Mouse (Mus musculus) mature B cell (primary cell): ENCODE measurements around the gene Spink2.
"Not testable (repeated sequence)": the region's sequence is repeated elsewhere in the genome, so short reads cannot be mapped to it uniquely, and the experiment has no call there.

Experiments used
- in situ Hi-C: fragments of 300-500 bp; cut with MboI; formaldehyde crosslinking; loops from 2 replicates; pipeline ENCODE4 v1.14.3; 2019

Gene Spink2

DNA sequence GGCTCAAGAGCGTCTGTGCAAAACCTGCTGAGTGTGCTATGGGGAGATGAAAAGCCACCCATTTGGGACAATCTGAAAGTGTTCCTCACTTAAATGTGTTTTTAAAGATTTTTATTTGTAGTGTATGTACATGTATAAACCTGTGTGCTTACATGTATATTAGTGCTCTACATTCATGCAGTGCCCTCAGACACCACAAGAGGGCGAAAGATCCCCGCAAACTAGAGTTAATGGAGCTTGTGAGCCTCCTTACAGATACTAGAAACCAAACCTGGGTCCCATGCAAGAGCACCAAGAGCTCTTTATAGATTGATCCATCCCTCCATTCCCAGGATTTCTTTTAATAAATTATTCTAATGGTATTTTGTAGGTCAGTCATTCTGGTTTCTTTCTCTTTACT lies 17.3 kb downstream of the Spink2 start:
- in situ Hi-C loops, result no loop called here

DNA sequence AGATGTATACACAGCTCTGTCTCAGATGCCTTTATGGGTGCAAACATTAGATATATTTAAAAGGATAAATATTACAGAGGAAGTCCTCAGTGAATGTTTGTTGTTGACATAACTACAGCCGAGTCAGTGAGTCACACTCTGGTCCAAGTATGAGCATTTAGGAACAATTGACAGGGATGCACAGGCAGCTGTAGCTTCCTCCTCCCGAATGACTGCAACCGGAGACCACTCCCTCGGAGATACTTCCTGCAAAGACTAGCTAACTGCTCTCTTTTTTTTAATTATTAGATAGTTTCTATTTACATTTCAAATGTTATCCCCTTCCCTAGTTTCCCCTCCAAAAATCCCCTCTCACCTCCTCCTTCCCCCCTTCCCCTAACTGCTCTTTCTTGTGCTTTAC lies 18.0 kb downstream of the Spink2 start:
- in situ Hi-C loops, result no loop called here

DNA sequence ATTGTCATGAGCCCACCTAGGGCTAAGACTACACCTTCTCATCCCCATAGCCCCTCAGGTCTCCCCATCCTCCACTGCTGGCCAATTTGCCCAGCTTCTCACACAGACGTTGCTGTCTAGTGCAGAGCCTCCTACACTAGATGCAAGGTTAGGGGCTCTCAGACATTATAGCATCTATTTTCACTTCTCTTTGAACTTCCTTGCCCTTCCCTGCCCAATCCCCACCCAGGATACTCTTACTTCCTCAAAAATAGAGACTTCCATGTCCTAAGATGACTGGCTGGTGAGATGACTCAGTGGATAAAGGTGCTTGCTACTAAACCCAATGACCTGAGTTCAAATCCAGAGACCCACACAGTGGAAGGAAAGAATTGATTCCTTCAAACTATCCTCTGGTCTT lies 19.6 kb downstream of the Spink2 start:
- in situ Hi-C loops, result no loop called here

DNA sequence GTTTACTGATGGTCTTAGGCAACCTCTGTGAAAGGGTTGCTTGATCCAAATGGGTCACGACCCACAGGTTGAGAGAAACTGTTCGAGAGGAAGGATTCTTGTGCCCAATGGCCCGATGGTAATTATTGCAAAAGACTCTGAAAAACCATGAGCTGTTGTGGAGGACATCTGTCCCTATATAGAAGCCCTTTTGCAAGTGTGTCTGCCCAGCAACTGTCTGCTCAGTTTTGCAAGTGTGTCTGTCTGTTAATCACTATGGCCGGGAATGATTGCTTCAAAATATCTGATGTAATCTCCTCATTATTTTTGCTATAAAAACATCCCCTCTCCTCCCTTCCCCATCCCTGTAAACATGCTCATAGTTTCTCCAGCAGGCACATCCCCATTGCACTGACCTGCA lies 20.2 kb downstream of the Spink2 start:
- in situ Hi-C loops, result no loop called here

DNA sequence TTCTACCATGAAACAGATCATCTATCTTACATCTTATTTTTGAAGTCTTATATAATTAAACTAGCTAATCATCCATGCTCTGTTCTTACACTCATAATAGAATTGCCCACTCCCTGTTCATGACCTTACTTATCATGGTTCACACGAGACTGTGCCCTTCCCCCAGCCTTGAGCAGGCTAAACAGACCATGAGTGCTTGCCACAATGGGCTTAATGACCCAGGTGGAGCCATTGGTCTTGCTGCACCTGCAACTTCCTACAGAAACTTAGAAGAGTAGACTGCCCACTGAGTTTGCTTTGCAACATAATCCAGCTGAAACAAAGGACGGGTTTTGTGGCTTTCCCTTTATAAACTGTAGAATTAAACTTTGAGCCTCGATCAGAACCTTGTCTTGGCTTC lies 22.5 kb downstream of the Spink2 start:
- in situ Hi-C loops, result no loop called here

DNA sequence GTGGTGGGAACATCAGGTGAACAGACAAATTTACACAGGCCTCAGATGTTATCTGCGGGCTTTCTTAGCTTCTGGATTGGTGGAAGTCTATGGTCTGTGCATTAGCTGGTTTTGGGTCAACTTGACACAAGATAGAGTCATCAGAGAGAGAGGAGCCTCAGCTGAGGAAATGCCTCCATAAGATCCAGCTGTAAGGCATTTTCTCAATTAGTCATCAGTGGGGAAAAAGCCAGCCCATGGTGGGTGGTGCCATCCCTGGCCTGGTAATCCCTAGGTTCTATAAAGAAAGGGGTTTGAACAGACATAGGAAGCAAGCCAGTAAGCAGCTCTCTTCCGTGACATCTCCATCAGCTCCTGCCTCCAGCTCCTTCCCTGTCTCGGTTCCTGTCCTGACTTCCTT lies 25.9 kb downstream of the Spink2 start:
- in situ Hi-C loops, result no loop called here

DNA sequence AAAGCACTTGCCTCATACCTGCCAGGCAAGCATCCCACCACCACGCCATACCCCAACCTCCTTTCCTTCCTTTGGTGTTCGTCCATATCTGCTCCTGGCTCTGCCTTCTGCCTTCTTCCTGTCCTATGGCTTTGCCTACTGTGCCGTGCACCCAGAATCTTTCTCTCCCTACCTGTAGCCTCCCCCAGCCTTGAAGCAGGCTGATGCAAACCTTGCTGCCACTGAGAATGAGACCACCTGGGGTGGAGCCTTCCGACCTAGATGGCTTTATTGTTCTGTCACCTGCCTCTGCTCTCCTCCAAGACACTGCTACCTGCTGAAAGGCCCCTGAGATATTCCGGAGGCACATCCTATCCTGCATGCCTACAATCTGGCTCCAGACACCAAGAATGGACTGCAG lies 27.4 kb downstream of the Spink2 start:
- in situ Hi-C loops, result not testable (repeated sequence)

DNA sequence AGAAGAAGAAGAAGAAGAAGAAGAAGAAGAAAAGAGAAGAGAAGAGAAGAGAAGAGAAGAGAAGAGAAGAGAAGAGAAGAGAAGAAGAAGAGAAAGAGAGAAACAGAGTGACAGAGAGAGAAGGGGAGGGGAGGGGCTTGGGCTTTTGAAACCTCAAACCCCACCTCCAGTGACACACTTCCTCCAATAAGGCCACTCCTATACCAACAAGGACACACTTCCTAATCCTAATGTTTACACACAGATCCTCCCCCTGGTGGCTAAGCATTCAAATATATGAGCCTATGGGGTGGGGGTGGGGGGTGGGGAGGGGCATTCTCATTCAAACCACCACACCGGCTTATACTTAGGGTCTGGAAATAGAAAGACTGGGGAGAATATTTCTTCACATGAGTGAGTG lies 27.9 kb downstream of the Spink2 start:
- in situ Hi-C loops, result no loop called here

DNA sequence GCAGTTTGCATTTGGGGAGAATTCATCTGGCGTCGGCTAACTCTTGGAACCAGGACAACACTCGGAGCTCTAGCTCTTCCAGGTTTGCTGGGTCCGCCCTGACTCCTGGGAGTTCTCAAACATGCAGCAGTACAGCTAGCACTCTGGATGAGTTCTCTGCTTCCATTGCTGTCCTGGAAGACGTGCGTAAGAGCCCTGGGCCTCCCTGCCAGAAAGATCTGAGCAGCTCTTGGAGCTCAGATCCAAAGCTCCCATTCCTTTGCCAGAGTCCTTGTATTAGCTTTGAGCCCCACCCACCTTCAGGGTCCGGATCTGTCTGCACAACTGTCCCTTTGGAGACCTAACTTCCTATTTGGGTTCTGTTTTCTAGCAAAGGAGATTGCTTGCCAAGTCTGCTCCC lies 29.8 kb downstream of the Spink2 start:
- in situ Hi-C loops, result no loop called here

DNA sequence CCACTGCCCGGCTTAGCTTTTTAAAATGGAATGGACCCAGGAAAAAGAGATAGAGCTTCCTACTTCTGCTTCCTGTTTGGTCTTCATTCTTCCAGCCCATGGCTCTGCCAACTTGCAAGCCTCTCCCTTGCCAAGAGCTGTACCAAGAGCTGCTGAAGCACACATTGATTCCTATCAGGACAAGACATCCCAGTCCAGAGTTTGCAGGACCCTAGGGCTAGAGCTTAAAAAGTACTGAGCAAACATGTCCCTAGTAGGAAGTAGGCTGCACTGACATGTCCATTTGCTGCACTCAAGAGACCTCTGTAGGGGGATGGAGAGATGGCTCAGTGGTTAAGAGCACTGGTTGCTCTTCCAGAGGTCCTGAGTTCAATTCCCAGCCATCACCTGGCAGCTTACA lies 32.3 kb downstream of the Spink2 start:
- in situ Hi-C loops, result no loop called here

DNA sequence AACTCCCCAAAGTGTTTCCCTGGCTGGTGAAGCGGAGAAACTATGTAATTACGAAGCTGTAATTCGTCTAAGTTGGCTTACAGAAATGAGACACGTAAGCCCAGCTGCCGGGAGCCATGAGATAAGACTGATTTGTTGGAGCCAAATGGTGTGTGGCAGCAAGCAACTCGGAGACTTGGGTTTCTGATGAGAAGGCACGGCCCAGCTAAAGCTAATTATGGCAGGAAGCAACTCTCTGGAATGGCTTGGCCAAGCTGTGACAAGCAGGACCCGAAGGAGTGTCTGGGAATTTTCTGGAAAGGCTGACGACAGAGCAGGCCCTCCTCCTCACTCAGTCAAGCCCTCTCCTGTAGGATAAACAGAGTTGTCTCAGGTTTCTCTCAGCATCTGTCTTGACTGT lies 33.3 kb downstream of the Spink2 start:
- in situ Hi-C loops, result no loop called here

DNA sequence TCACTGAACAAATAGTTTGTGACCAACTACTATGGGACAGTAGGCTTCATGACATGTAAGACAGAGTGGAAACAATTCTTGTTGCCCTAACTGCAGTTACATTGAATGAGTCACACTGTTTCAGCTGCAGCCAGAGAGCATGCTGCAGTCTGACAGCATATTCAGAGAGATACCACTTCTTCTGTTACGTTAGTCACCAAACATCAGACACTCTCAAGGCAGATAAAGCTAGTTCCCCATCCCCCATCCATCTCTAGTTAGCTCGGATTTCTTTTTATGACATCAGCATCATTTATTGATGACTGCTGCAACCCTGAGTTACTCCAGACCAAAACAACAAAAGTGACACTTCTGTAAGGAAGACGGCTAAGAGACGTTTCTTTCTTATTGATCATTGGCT lies 36.5 kb downstream of the Spink2 start:
- in situ Hi-C loops, result no loop called here

DNA sequence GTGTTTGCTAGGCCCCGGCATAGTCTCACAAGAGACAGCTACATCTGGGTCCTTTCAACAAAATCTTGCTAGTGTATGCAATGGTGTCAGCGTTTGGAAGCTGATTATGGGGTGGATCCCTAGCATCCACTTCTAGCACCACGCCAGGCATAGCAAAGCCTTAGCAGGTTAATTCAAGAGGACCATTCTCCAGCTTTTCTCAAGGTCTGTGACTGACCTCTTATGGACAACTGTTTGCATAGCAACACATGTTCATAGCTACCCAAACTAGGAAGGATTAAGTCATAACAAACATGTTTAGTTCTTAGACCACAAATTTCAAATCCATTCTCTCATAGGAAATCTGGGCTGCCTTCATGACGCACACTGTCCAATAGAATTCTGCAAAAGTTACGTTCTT lies 40.7 kb downstream of the Spink2 start:
- in situ Hi-C loops, result no loop called here

DNA sequence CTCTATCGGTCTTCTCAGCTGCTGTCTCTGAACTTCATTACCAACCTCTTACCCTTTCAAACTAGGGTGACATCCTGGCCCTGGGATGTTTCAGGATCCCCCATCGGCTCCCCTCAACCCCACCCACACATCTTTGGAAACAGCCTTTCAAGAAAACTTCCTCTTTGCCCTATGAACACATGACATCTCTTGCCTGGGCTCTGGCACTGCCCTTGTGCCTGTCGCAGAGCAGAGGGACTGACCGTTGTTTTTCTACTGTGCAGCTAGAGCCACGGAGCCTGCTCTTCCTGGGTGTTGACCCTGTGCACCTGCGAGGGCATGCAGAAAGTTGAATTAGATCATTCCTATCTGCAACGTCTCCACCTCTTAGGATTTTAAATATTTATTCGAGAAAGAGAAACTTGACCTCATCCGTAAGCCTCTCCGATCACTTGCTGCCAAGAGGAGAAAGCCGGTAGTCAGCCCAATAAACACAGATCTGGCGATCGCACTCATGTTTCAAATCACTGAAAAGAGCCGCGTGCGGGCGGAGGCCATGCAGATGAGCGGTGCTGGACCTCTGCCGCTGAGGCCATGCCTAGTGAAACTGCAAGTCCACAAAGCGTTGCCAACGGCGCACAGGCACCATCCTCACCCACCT lies 43.8 kb downstream of the Spink2 start:
- in situ Hi-C loops, result no loop called here

DNA sequence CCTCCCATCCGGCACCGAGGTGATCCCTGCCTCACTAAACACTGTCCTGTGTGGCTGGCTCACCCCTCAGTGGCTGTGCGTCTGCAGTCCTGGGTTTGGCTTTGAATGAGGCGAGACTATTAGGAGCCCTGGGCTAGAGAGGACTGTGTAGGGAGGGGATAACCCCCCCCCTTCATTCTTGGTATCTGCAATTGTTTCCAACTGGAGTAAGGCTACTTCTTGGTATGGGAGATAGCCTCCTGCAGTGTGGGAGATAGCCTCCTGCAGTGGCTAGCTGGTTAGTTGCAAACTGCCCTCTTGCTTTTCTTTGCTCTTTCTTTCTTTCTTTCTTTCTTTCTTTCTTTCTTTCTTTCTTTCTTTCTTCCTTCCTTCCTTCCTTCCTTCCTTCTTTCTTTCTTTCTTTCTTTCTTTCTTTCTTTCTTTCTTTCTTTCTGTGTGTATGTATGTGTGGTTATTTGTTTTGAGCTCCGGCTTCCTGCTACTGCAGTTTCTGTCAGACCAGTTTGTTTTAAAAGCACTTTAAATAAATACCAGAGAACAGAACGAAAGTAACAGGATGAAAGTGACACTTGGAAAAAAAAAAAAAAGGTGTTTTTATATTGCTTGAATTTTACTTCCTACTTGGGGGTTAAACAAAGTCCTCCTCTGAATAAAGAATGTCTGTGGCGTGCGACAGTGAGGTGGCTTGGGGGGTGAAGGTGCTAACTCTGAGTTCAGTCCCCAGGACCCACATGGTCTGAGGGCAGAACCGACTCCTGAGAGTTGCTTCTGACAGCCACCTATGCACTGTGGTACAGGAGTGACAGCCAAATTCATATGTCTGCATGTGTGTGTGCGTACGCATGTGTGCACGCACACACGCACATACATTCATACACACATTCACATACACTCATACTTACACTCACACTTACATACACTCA lies 45.3 kb downstream of the Spink2 start:
- in situ Hi-C loops, result no loop called here

DNA sequence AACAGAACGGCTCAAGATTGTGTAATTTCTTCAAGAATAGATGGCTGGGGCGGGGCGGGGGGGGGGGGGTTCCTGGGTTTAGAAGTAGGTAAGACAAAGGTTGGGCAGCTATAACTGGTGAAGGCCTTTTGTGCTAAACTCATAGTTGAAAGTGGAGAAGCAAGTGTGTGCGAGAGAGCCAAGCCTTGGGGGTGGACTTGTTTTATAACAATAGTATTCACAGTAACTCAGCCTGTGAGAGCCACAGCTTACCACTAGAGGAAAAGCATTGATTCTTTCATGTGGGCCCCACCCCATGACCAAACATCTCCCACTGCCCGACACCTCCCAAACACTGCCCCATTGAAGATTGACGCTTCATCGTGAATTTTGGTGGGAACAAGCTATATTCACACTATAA lies 47.7 kb downstream of the Spink2 start:
- in situ Hi-C loops, result no loop called here

DNA sequence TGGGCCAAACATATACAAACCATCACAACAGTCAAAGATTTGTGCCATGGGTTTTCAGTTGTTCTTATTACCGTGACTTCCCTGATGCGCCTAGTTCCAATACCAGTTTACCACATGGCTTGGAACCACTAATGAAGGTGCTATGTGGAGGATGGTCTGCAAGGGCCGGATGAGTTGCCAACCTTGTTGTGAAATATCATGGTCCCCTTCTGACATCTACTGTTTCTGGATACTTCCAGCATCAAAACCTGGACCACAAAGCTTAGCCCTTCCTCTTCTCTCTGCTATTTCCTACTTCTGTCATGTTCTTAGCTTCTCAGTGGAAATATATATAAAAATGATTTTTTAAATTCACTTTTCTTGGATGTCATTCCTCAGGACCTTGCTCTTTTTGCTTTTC lies 48.7 kb downstream of the Spink2 start:
- in situ Hi-C loops, result no loop called here

DNA sequence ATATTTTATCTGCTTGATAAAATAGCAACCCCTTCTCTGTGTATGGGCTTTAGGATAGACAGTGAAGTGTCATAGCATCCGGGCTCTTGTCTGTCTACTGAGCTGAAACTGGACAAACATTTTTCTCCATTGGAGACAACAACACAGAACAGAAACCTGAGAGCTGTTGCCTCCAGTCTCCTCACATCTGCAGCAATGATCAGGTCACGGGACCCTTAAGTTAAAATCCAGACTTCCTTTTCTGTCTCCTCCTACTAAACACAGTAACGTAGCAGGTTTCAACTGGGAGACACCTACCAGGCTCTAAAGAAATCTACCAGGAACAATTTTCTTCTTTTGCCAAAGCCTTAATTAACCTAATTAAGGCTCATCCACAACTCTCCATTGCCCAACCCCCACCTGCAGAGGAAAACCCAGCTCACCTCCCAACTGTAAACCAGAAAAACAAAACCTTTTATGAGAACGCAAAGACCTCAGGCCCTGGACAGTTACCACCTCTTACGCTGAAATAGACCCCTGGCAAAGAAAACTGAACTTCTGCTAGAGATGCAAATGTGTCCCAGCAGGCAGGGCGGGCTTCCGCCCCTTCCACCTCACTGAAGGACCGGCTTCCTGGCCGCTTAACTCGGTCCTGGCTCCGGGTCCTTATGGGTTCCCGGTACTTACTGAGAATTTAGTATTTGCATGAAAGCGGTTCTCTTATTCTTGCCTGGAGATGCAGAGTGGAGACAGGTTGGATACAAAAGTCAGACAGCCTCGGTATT lies 53.3 kb downstream of the Spink2 start:
- in situ Hi-C loops, result no loop called here

DNA sequence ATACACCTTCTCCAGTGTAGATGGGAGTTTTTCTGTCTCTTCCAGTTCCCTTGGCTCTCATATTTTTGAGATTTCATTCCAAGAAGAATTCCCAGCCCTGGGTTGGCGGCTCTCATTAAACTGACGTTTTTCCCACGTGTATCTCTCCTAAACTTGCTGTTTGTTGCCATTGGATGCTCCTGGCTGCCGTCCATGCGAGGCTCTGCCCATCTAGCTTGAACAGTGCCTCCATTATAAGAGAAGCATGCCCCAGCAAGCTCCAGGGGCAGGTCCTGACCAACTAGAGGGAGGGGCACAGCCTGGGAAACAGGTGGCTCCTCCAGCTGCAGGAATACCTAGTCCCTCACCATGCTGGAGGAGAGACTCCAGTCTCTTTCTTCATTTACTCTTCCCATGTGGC lies 54.3 kb downstream of the Spink2 start:
- in situ Hi-C loops, result no loop called here

DNA sequence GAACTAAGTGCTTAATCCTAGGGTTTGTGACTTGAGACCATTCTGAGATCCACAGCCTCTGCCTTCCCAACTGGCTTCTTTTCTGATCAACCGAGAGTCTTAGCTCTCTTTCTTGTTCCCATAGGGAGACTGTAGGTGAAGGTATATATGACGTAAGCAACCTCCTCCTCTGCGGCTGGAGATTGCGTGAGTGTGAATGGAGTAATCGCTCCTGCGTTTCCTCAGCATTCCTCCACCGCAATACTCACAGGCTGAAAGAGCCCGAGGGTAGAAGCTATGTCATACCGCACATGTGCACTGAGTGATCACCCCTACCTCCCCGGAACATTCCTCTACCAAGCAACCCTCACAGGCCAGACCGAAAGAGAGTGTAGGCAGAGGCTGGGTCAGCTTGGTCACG lies 55.7 kb downstream of the Spink2 start:
- in situ Hi-C loops, result no loop called here
